Mouse (Mus musculus) ES-Bruce4 (cell line): ENCODE measurements around the gene Gabrb2.

Experiments used
- CTCF ChIP-seq: IDR thresholded peaks from one replicate; pipeline ENCODE4 v1.8.1; 2011; ENCODE audit warnings: low read depth, low read length
- EP300 ChIP-seq: IDR thresholded peaks from 2 replicates; pipeline ENCODE4 v1.6.1; 2011; ENCODE audit warnings: low read depth, low read length; ENCODE audit not compliant: insufficient read depth
- POLR2A ChIP-seq: IDR thresholded peaks from one replicate; pipeline ENCODE4 v1.8.1; 2011; ENCODE audit warnings: low read length; ENCODE audit not compliant: insufficient read depth

- TF ChIP-seq POLR2A (no peak), CTCF (no peak), EP300 (no peak)
These were observed 81.6 kb downstream of the Gabrb2 start for GRCm38 (mm10) chr11:42501166-42501565.
